Mouse (Mus musculus) liver, adult 2 months (tissue): ENCODE measurements at regions not wholly inside any gene's neighbourhood (a gene's known extent, or its start where the extent isn't known, plus 50 kb on each side); places are given as distances from the start of the nearest gene placed in this dataset.

ENCODE experiments used
- DNase-seq: peaks from one replicate; pipeline ENCODE4 v3.0.0-alpha.2; 2011; ENCODE audit warnings: low read depth, low spot score; ENCODE audit errors: extremely low read depth
- H3K27ac ChIP-seq: fragments of 200-500 bp; replicated peaks from 2 replicates; pipeline ENCODE4 v1.5.1; 2012; ENCODE audit warnings: low read depth, mild to moderate bottlenecking, control low read depth, inconsistent platforms, low read length; ENCODE audit not compliant: insufficient read depth
- H3K27me3 ChIP-seq: fragments of 200-500 bp; 2 replicates; pipeline ENCODE4 v1.6.1; 2012; ENCODE audit warnings: mild to moderate bottlenecking, moderate library complexity, low read length, inconsistent platforms; ENCODE audit not compliant: control insufficient read depth, insufficient read depth
- H3K36me3 ChIP-seq: fragments of 200-500 bp; 2 replicates; pipeline ENCODE4 v1.6.1; 2012; ENCODE audit warnings: low read length, inconsistent platforms; ENCODE audit not compliant: control insufficient read depth, insufficient read depth
- H3K4me1 ChIP-seq: fragments of 200-500 bp; 2 replicates; pipeline ENCODE4 v1.6.1; 2011; ENCODE audit warnings: low read length; ENCODE audit not compliant: control insufficient read depth, insufficient read depth
- H3K4me3 ChIP-seq: fragments of 200-500 bp; 2 replicates; pipeline ENCODE4 v1.5.1; 2011; ENCODE audit warnings: low read depth, mild to moderate bottlenecking, control low read depth, low read length, moderate library complexity; ENCODE audit not compliant: insufficient read depth
- H3K79me2 ChIP-seq: fragments of 200-500 bp; 2 replicates; pipeline ENCODE4 v1.6.1; 2012; ENCODE audit warnings: inconsistent platforms, mild to moderate bottlenecking, low read length, moderate library complexity; ENCODE audit not compliant: control insufficient read depth, insufficient read depth
- H3K9ac ChIP-seq: fragments of 200-500 bp; 2 replicates; pipeline ENCODE4 v1.6.1; 2012; ENCODE audit warnings: low read depth, mild to moderate bottlenecking, control low read depth, inconsistent platforms, low read length
- CTCF ChIP-seq: fragments of 200-500 bp; IDR thresholded peaks from 2 replicates; pipeline ENCODE4 v1.5.1; 2011; ENCODE audit warnings: low read depth, low read length, control low read depth
- POLR2A ChIP-seq: fragments of 200-500 bp; IDR thresholded peaks from 2 replicates; pipeline ENCODE4 v1.6.1; 2011; ENCODE audit warnings: low read length, control low read depth; ENCODE audit not compliant: insufficient read depth; ENCODE audit errors: extremely low read depth
- WGBS: fragments of 180-500 bp; shearing (Covaris S2); methylation state at CpG from one replicate; pipeline ENCODE4 v1.1.7; 2018; 5-methylcytosine and 5-hydroxymethylcytosine counted together

- Histone ChIP-seq H3K4me1 (no peaks in the 10 kb centered on the region), H3K79me2 (no peaks in the 10 kb centered on the region), H3K9ac (no peak overlapping the region), H3K27ac (no peak overlapping the region), H3K36me3 (no peaks in the 10 kb centered on the region), H3K27me3 (no peaks in the 10 kb centered on the region), H3K4me3 (no peak overlapping the region)
- no peak for TF ChIP-seq CTCF
- TF ChIP-seq POLR2A: no peak
- WGBS: 75% methylated on average over 5 of the region's 5 CpGs
- no peak for DNase-seq
These were observed 57.8 kb upstream of the Cdon start for GRCm38 (mm10) chr9:35363079-35363478.

DNA sequence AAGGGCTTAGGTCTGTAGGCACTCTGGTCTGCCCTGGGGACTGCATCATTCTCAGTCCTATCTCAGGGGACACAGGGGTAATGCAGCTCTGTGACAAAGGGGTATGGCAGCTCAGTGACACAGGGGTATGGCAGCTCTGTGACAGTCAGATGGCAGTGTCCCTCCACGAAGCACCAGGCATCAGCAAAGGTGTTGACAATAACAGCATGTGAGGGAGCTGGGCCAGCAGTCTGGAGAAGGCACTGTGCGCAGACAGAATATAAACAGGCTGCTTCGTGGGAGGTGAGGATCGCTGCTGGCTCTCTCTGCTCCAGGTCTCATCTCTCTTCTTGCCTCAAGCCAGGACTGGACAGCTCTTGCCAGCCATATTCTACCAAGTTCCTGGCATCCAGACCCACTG, 57.0 kb upstream of the Cdon start:
- no peaks in the 10 kb centered on the region for H3K36me3 ChIP-seq
- no peaks in the 10 kb centered on the region for H3K79me2 ChIP-seq
- H3K9ac ChIP-seq: no peak overlapping the region
- no peak for DNase-seq
- no peak overlapping the region for H3K27ac ChIP-seq
- TF ChIP-seq CTCF (no peak), POLR2A (no peak)
- no peak overlapping the region for H3K4me3 ChIP-seq
- H3K4me1 ChIP-seq: no peaks in the 10 kb centered on the region
- 71% methylated on average over 4 of the region's 4 CpGs for WGBS
- H3K27me3 ChIP-seq: no peaks in the 10 kb centered on the region

- DNase-seq: no peak
- no peaks in the 10 kb centered on the region for H3K79me2 ChIP-seq
- H3K4me1 ChIP-seq: no peaks in the 10 kb centered on the region
- 85% methylated on average over 5 of the region's 5 CpGs for WGBS
- H3K9ac ChIP-seq: no peak overlapping the region
- H3K36me3 ChIP-seq: no peaks in the 10 kb centered on the region
- H3K4me3 ChIP-seq: no peak overlapping the region
- no peak for TF ChIP-seq POLR2A
- no peak for TF ChIP-seq CTCF
- no peaks in the 10 kb centered on the region for H3K27me3 ChIP-seq
- H3K27ac ChIP-seq: no peak overlapping the region
These were observed 55.0 kb upstream of the Cdon start for GRCm38 (mm10) chr9:35365975-35366374.

GRCm38 (mm10) chr9:35369063-35369462, 51.9 kb upstream of the Cdon start:
- H3K4me3 ChIP-seq: no peak overlapping the region
- no peaks in the 10 kb centered on the region for H3K27me3 ChIP-seq
- 79% methylated on average over 5 of the region's 5 CpGs for WGBS
- no peaks in the 10 kb centered on the region for H3K36me3 ChIP-seq
- H3K4me1 ChIP-seq: no peaks in the 10 kb centered on the region
- H3K27ac ChIP-seq: no peak overlapping the region
- no peak for DNase-seq
- TF ChIP-seq CTCF (no peak), POLR2A (no peak)
- no peak overlapping the region for H3K9ac ChIP-seq
- H3K79me2 ChIP-seq: no peaks in the 10 kb centered on the region

GRCm38 (mm10) chr9:35370031-35370430, 50.9 kb upstream of the Cdon start:
- 83% methylated on average over 3 of the region's 3 CpGs for WGBS
- Histone ChIP-seq H3K4me3 (no peak overlapping the region), H3K27me3 (no peaks in the 10 kb centered on the region), H3K4me1 (no peaks in the 10 kb centered on the region), H3K36me3 (no peaks in the 10 kb centered on the region), H3K27ac (no peak overlapping the region), H3K79me2 (no peaks in the 10 kb centered on the region), H3K9ac (no peak overlapping the region)
- no peak for TF ChIP-seq POLR2A
- no peak for TF ChIP-seq CTCF
- no peak for DNase-seq

DNA sequence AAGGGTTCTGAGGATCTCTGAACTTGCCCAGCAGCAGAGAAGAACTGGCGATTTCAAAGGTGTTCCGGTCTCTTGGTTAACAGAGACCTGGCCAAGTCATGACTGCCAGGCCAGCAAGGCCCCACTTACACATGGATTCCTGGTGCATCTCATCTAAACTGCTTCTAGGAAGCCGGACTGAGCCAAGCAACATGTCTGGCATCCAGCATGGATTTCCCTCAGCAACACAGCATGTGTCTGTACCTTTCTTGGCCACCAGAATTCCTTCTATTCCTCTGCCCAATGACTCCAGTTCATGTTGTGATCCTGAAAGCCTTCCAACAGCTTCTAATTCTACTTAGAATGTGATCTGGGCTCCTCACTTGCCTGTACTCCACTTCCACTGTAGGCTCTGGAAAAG, 50.0 kb upstream of the Cdon start:
- H3K4me1 ChIP-seq: no peaks in the 10 kb centered on the region
- H3K9ac ChIP-seq: no peak overlapping the region
- H3K27me3 ChIP-seq: no peaks in the 10 kb centered on the region
- H3K36me3 ChIP-seq: no peaks in the 10 kb centered on the region
- no peak overlapping the region for H3K4me3 ChIP-seq
- no peaks in the 10 kb centered on the region for H3K79me2 ChIP-seq
- WGBS: 93% methylated on average over 3 of the region's 3 CpGs
- TF ChIP-seq POLR2A (no peak), CTCF (no peak)
- no peak overlapping the region for H3K27ac ChIP-seq
- DNase-seq: no peak
